Mouse (Mus musculus) heart, adult 2 months (tissue): ENCODE measurements around the gene Hmgb2.

ENCODE experiments used
- CTCF ChIP-seq: fragments of 200-600 bp; IDR thresholded peaks from 2 replicates; pipeline ENCODE4 v1.8.1; 2022; ENCODE audit warnings: antibody characterized with exemption, mild to moderate bottlenecking, moderate library complexity
- EP300 ChIP-seq: fragments of 200-500 bp; IDR thresholded peaks from 2 replicates; pipeline ENCODE4 v1.6.1; 2011; ENCODE audit warnings: low read depth, low read length, control low read depth; ENCODE audit not compliant: insufficient read depth
- POLR2A ChIP-seq: fragments of 200-500 bp; IDR thresholded peaks from 2 replicates; pipeline ENCODE4 v1.6.1; 2011; ENCODE audit warnings: mild to moderate bottlenecking, low read depth, low read length, control low read depth; ENCODE audit not compliant: insufficient read depth

DNA sequence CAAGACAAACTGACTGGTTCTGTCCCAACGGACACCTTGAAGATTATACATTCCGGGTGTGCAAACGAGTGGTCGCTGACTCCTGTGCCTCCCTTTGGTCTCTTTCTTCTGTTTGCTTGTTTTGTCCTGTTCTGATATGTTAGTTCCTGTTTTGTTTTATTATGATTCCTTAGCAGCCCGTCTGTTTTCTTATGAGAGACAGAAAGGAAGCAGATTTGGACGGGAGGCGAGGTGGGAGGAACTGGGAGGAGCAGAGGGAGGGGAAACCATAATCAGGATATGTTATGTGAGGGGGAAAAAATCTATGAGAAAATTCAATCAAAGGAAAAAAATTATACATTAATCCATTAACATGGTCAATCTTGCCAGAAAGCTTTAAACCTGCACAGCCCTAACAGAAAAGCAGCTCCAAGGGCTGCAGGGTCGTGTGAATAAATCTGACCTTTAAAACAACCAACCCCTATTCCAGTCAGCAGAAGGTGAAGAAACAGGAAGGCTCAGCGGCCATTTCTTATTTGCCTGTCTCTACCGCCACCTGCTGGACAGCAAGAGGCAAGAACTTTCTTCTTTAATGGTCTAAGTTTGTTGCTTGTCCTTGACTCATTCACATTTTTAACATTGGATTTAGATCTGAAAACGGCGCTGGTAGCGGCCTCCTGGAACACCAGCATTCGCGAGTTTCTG, 19.1 kb downstream of the Hmgb2 start:
- TF ChIP-seq CTCF (peak; percentile 86), POLR2A (peak; percentile 58), EP300 (peak; percentile 73)
